Mouse (Mus musculus): ENCODE results near the gene Ifnar1. TPM values are rescaled to one million over a fixed set of nuclear protein-coding genes. Genes with fewer than 3 reads are reported as not detected.
"Not testable (repeated sequence)": the region's sequence is repeated elsewhere in the genome, so short reads cannot be mapped to it uniquely, and the experiment has no call there.

Gene Ifnar1
- 62.6 and 63.0 TPM in 2 replicates for polyA plus RNA-seq (2015; fragmentation: Nextera tagmentation; extraction: Ambion mirVana)

GRCm38 (mm10) chr16:91484808-91485700, at the start of gene Ifnar1:
TSS of gene Ifnar1 (plus strand) at chr16:91485238.
- Histone ChIP-seq H3K27ac (peak within 1 kb of the TSS; percentile 92), H3K36me3 (peaks cover 6% of the 10 kb centered on the region), H3K4me2 (peak within 1 kb of the TSS; percentile 67), H3K4me3 (peak within 1 kb of the TSS; percentile 85), H3K9ac (peak within 1 kb of the TSS; percentile 92), H3K9me3 (no peaks in the 10 kb centered on the region), H3K4me1 (peaks cover 15% of the 10 kb centered on the region), H3K27me3 (no peaks in the 10 kb centered on the region)
- under 1% methylated on average over 67 of the region's 68 CpGs for WGBS
- ATAC-seq (ENCODE audit: insufficient number of reproducible peaks, insufficient read depth, low FRiP score, low TSS enrichment, low read depth): peak; percentile 98

GRCm38 (mm10) chr16:91438081-91438480, 47.0 kb upstream of the Ifnar1 start:
- Histone ChIP-seq H3K4me1 (peaks cover 5% of the 10 kb centered on the region; the same call in 1 of the 2 replicates), H3K4me3 (no peak overlapping the region), H3K27ac (no peak overlapping the region), H3K4me2 (no peak overlapping the region), H3K9me3 (no peaks in the 10 kb centered on the region), H3K36me3 (no peaks in the 10 kb centered on the region), H3K27me3 (no peaks in the 10 kb centered on the region), H3K9ac (no peak overlapping the region)
- no peak for ATAC-seq (ENCODE audit: insufficient number of reproducible peaks, insufficient read depth, low FRiP score, low TSS enrichment, low read depth)
- WGBS: 77% methylated on average over 3 of the region's 3 CpGs

GRCm38 (mm10) chr16:91438599-91438998, 46.4 kb upstream of the Ifnar1 start:
- H3K36me3 ChIP-seq; H3K4me2 ChIP-seq; H3K9me3 ChIP-seq; H3K9ac ChIP-seq; H3K4me1 ChIP-seq; H3K27me3 ChIP-seq; ATAC-seq (ENCODE audit: insufficient number of reproducible peaks, insufficient read depth, low FRiP score, low TSS enrichment, low read depth); H3K27ac ChIP-seq; H3K4me3 ChIP-seq: not testable (repeated sequence)
- WGBS: 85% methylated on average over 1 of the region's 1 CpGs

- Histone ChIP-seq H3K4me2 (no peak overlapping the region), H3K27me3 (no peaks in the 10 kb centered on the region), H3K4me3 (no peak overlapping the region), H3K9ac (no peak overlapping the region), H3K36me3 (no peaks in the 10 kb centered on the region), H3K27ac (no peak overlapping the region), H3K4me1 (peaks cover 5% of the 10 kb centered on the region; the same call in 1 of the 2 replicates), H3K9me3 (no peaks in the 10 kb centered on the region)
- ATAC-seq (ENCODE audit: insufficient number of reproducible peaks, insufficient read depth, low FRiP score, low TSS enrichment, low read depth): no peak
- 61% methylated on average over 7 of the region's 7 CpGs for WGBS
Measured at GRCm38 (mm10) chr16:91441366-91441765, 43.7 kb upstream of the Ifnar1 start.

GRCm38 (mm10) chr16:91441811-91442240, 43.2 kb upstream of the Ifnar1 start:
- H3K9me3 ChIP-seq: no peaks in the 10 kb centered on the region
- 82% methylated on average over 7 of the region's 7 CpGs for WGBS
- no peaks in the 10 kb centered on the region for H3K27me3 ChIP-seq
- no peak for ATAC-seq (ENCODE audit: insufficient number of reproducible peaks, insufficient read depth, low FRiP score, low TSS enrichment, low read depth)
- no peak overlapping the region for H3K9ac ChIP-seq
- H3K36me3 ChIP-seq: no peaks in the 10 kb centered on the region
- no peak overlapping the region for H3K4me3 ChIP-seq
- peaks cover 5% of the 10 kb centered on the region for H3K4me1 ChIP-seq
- no peak overlapping the region; the same call in 1 of the 2 replicates for H3K27ac ChIP-seq
- no peak overlapping the region for H3K4me2 ChIP-seq

GRCm38 (mm10) chr16:91442446-91442845, 42.6 kb upstream of the Ifnar1 start:
- Histone ChIP-seq H3K4me3 (no peak overlapping the region), H3K9ac (no peak overlapping the region), H3K4me2 (no peak overlapping the region), H3K27me3 (no peaks in the 10 kb centered on the region), H3K9me3 (no peaks in the 10 kb centered on the region), H3K27ac (no peak overlapping the region), H3K4me1 (peaks cover 12% of the 10 kb centered on the region), H3K36me3 (no peaks in the 10 kb centered on the region)
- 65% methylated on average over 4 of the region's 4 CpGs for WGBS
- no peak for ATAC-seq (ENCODE audit: insufficient number of reproducible peaks, insufficient read depth, low FRiP score, low TSS enrichment, low read depth)

GRCm38 (mm10) chr16:91443211-91443611, 41.8 kb upstream of the Ifnar1 start:
- WGBS: 39% methylated on average over 8 of the region's 8 CpGs
- Histone ChIP-seq H3K4me1 (peaks cover 14% of the 10 kb centered on the region), H3K4me3 (no peak overlapping the region), H3K4me2 (no peak overlapping the region), H3K36me3 (no peaks in the 10 kb centered on the region), H3K27ac (no peak overlapping the region), H3K9ac (no peak overlapping the region), H3K27me3 (no peaks in the 10 kb centered on the region), H3K9me3 (no peaks in the 10 kb centered on the region)
- no peak for ATAC-seq (ENCODE audit: insufficient number of reproducible peaks, insufficient read depth, low FRiP score, low TSS enrichment, low read depth)

GRCm38 (mm10) chr16:91444847-91445246, 40.2 kb upstream of the Ifnar1 start:
- WGBS: 87% methylated on average over 4 of the region's 4 CpGs
- H3K27ac ChIP-seq: no peak overlapping the region
- no peak overlapping the region for H3K4me3 ChIP-seq
- H3K36me3 ChIP-seq: no peaks in the 10 kb centered on the region
- no peak for ATAC-seq (ENCODE audit: insufficient number of reproducible peaks, insufficient read depth, low FRiP score, low TSS enrichment, low read depth)
- no peaks in the 10 kb centered on the region for H3K9me3 ChIP-seq
- no peaks in the 10 kb centered on the region for H3K27me3 ChIP-seq
- no peak overlapping the region for H3K9ac ChIP-seq
- no peak overlapping the region for H3K4me2 ChIP-seq
- H3K4me1 ChIP-seq: peaks cover 14% of the 10 kb centered on the region

GRCm38 (mm10) chr16:91445566-91445965, 39.5 kb upstream of the Ifnar1 start:
- Histone ChIP-seq H3K36me3 (no peaks in the 10 kb centered on the region), H3K9me3 (no peaks in the 10 kb centered on the region), H3K27ac (no peak overlapping the region), H3K4me1 (peaks cover 14% of the 10 kb centered on the region), H3K4me2 (no peak overlapping the region), H3K4me3 (no peak overlapping the region), H3K9ac (no peak overlapping the region), H3K27me3 (no peaks in the 10 kb centered on the region)
- 85% methylated on average over 5 of the region's 5 CpGs for WGBS
- no peak for ATAC-seq (ENCODE audit: insufficient number of reproducible peaks, insufficient read depth, low FRiP score, low TSS enrichment, low read depth)

- no peaks in the 10 kb centered on the region for H3K36me3 ChIP-seq
- no peak overlapping the region for H3K4me3 ChIP-seq
- H3K4me2 ChIP-seq: no peak overlapping the region
- no peak for ATAC-seq (ENCODE audit: insufficient number of reproducible peaks, insufficient read depth, low FRiP score, low TSS enrichment, low read depth)
- H3K9ac ChIP-seq: no peak overlapping the region
- no peaks in the 10 kb centered on the region for H3K27me3 ChIP-seq
- peaks cover 9% of the 10 kb centered on the region; the same call in 1 of the 2 replicates for H3K4me1 ChIP-seq
- 46% methylated on average over 8 of the region's 8 CpGs for WGBS
- H3K9me3 ChIP-seq: no peaks in the 10 kb centered on the region
- peak overlapping the region; percentile 44; the same call in 1 of the 2 replicates for H3K27ac ChIP-seq
Measured at GRCm38 (mm10) chr16:91446778-91447511, 38.1 kb upstream of the Ifnar1 start.

- Histone ChIP-seq H3K4me2 (no peak overlapping the region), H3K9me3 (no peaks in the 10 kb centered on the region), H3K4me3 (no peak overlapping the region), H3K36me3 (no peaks in the 10 kb centered on the region), H3K9ac (no peak overlapping the region), H3K4me1 (peaks cover 9% of the 10 kb centered on the region; the same call in 1 of the 2 replicates), H3K27ac (peak overlapping the region; percentile 44; the same call in 1 of the 2 replicates), H3K27me3 (no peaks in the 10 kb centered on the region)
- 77% methylated on average over 6 of the region's 6 CpGs for WGBS
- no peak for ATAC-seq (ENCODE audit: insufficient number of reproducible peaks, insufficient read depth, low FRiP score, low TSS enrichment, low read depth)
Measured at GRCm38 (mm10) chr16:91447512-91447900, 37.5 kb upstream of the Ifnar1 start.
